Mouse (Mus musculus): Measurements from ENCODE around the gene Mpdz. TPM values are rescaled to one million over a fixed set of nuclear protein-coding genes. Genes with fewer than 3 reads are reported as not detected.

Gene Mpdz
- polyA plus RNA-seq (2015; fragmentation: Nextera tagmentation; extraction: Ambion mirVana), result 4.3 and 6.4 TPM in 2 replicates

GRCm38 (mm10) chr4:81442078-81442981 lies at the start of gene Mpdz:
Mpdz (minus strand) TSS chr4:81442815.

